Mouse (Mus musculus) embryo, embryonic 10.5 days (tissue): ENCODE measurements around the gene Lamtor2.
"Not testable (repeated sequence)": the region's sequence is repeated elsewhere in the genome, so short reads cannot be mapped to it uniquely, and the experiment has no call there.

Source experiments
- DNase-seq: peaks from one replicate; pipeline ENCODE4 v3.0.0-alpha.2; 2015; ENCODE audit warnings: low spot score

Gene Lamtor2

GRCm38 (mm10) chr3:88552676-88553524 is at the start of gene Lamtor2:
Gene Lamtor2 (minus strand): TSS chr3:88553074.
- DNase-seq = peak; percentile 100

GRCm38 (mm10) chr3:88602466-88602865 is 49.6 kb upstream of the Lamtor2 start:
- DNase-seq = no peak

GRCm38 (mm10) chr3:88596547-88596946 is 43.7 kb upstream of the Lamtor2 start:
- DNase-seq = not testable (repeated sequence)

GRCm38 (mm10) chr3:88593893-88594580 is 41.2 kb upstream of the Lamtor2 start:
- DNase-seq = no peak

- DNase-seq = no peak
Observed at GRCm38 (mm10) chr3:88592942-88593576, 40.2 kb upstream of the Lamtor2 start.

- peak; percentile 94 for DNase-seq
Observed at GRCm38 (mm10) chr3:88591950-88592731, 39.3 kb upstream of the Lamtor2 start.

- DNase-seq = no peak
Observed at GRCm38 (mm10) chr3:88591044-88591443, 38.2 kb upstream of the Lamtor2 start.

- no peak for DNase-seq
Observed at GRCm38 (mm10) chr3:88590246-88590645, 37.4 kb upstream of the Lamtor2 start.

- no peak for DNase-seq
Observed at GRCm38 (mm10) chr3:88586640-88587039, 33.8 kb upstream of the Lamtor2 start.

- no peak for DNase-seq
Observed at GRCm38 (mm10) chr3:88585769-88586168, 32.9 kb upstream of the Lamtor2 start.

- DNase-seq = peak; percentile 91
Observed at GRCm38 (mm10) chr3:88579454-88580117, 26.7 kb upstream of the Lamtor2 start.

GRCm38 (mm10) chr3:88578498-88579424 is 25.9 kb upstream of the Lamtor2 start:
- DNase-seq = no peak

GRCm38 (mm10) chr3:88577846-88578245 is 25.0 kb upstream of the Lamtor2 start:
- not testable (repeated sequence) for DNase-seq

- no peak for DNase-seq
Observed at GRCm38 (mm10) chr3:88575540-88575939, 22.7 kb upstream of the Lamtor2 start, which contains the start of gene Ssr2. Gene Ssr2 (plus strand): TSS chr3:88575876.

GRCm38 (mm10) chr3:88573810-88574209 is 20.9 kb upstream of the Lamtor2 start:
- DNase-seq = no peak

GRCm38 (mm10) chr3:88572835-88573234 is 20.0 kb upstream of the Lamtor2 start:
- DNase-seq = no peak

GRCm38 (mm10) chr3:88571856-88572255 is 19.0 kb upstream of the Lamtor2 start:
- no peak for DNase-seq

GRCm38 (mm10) chr3:88570341-88570740 is 17.5 kb upstream of the Lamtor2 start:
- no peak for DNase-seq

GRCm38 (mm10) chr3:88569694-88570093 is 16.8 kb upstream of the Lamtor2 start:
- no peak for DNase-seq

GRCm38 (mm10) chr3:88569093-88569492 is 16.2 kb upstream of the Lamtor2 start:
- DNase-seq = no peak
